Mouse (Mus musculus): ENCODE results near the gene Kirrel. TPM values are rescaled to one million over a fixed set of nuclear protein-coding genes. Genes with fewer than 3 reads are reported as not detected.

Gene Kirrel
- total and polyA plus RNA-seq, 3 experiments: not detected

GRCm38 (mm10) chr3:87067396-87067975 is 107.1 kb downstream of the Kirrel start:
- Histone ChIP-seq H3K9ac (ENCODE audit: insufficient read depth, low read depth) (no peak overlapping the region), H3K27me3 (replicated peaks) (peaks cover 2% of the 10 kb centered on the region), H3K79me2 (replicated peaks; ENCODE audit: control insufficient read depth, extremely low read depth, insufficient read depth, poor library complexity, severe bottlenecking) (no peaks in the 10 kb centered on the region), H3K4me3 (replicated peaks in 1 of 3; ENCODE audit: low read depth in 2 of 3, low read length in 2 of 3, poor library complexity in 1 of 3) (no peak overlapping the region), H3K4me2 (ENCODE audit: insufficient read depth, low read depth, poor library complexity, severe bottlenecking) (no peak overlapping the region), H3K27ac (ENCODE audit: insufficient read depth, low read depth) (no peak overlapping the region), H3K9me3 (replicated peaks; ENCODE audit: low read length) (no peaks in the 10 kb centered on the region), H3K36me3 (replicated peaks in 1 of 2; ENCODE audit: control insufficient read depth in 1 of 2, insufficient read depth in 1 of 2, low read length in 1 of 2) (no peaks in the 10 kb centered on the region), H3K4me1 (ENCODE audit: control insufficient read depth in 1 of 2, insufficient read depth in 2 of 2) (no peaks in the 10 kb centered on the region)
- dilution Hi-C loops (cut with MboI; ENCODE audit: extremely low pct_ligation_motif_present, extremely low pct_unique_long_range_greater_than_20kb, low sequenced_read_pairs) (no loop called here), in situ Hi-C loops (cut with MboI; ENCODE audit: low pct_ligation_motif_present, low pct_unique_long_range_greater_than_20kb, low sequenced_read_pairs) (no loop called here)
- DNase-seq (ENCODE audit: extremely low read depth): no peak
- TF ChIP-seq TCF12 (IDR thresholded peaks at IDR 0.05; ENCODE audit: low read depth, low read length) (no peak), ZC3H11A (IDR thresholded peaks at IDR 0.05; ENCODE audit: low read depth, low read length) (no peak), POLR2A (IDR thresholded peaks at IDR 0.05; ENCODE audit: low read depth, low read length) (no peak), CTCF (conservative IDR thresholded peaks at IDR 0.05 in 1 of 2, IDR thresholded peaks at IDR 0.05 in 1 of 2; ENCODE audit: low read depth in 2 of 2, low read length in 2 of 2) (no peak), ZMIZ1 (IDR thresholded peaks at IDR 0.05; ENCODE audit: low read depth, low read length) (no peak), ZKSCAN1 (IDR thresholded peaks at IDR 0.05; ENCODE audit: borderline replicate concordance, low read depth, low read length) (no peak), KAT2A (IDR thresholded peaks at IDR 0.05; ENCODE audit: insufficient replicate concordance, low read length) (no peak), GABPA (IDR thresholded peaks at IDR 0.05; ENCODE audit: insufficient replicate concordance, low read depth, low read length) (no peak), NRF1 (IDR thresholded peaks at IDR 0.05; ENCODE audit: low read depth, low read length) (no peak), PAX5 (IDR thresholded peaks at IDR 0.05; ENCODE audit: low read length) (no peak), EP300 (IDR thresholded peaks at IDR 0.05; ENCODE audit: low read length) (no peak), NELFE (IDR thresholded peaks at IDR 0.05; ENCODE audit: low read depth, low read length) (no peak), UBTF (IDR thresholded peaks at IDR 0.05; ENCODE audit: low read depth, low read length) (no peak), RCOR1 (conservative IDR thresholded peaks at IDR 0.05; ENCODE audit: low read depth, low read length) (no peak), CHD2 (IDR thresholded peaks at IDR 0.05; ENCODE audit: low read length) (no peak), MEF2A (IDR thresholded peaks at IDR 0.05; ENCODE audit: borderline replicate concordance, low read depth, low read length) (no peak)

- in situ Hi-C loops (cut with MboI; ENCODE audit: low pct_ligation_motif_present, low pct_unique_long_range_greater_than_20kb, low sequenced_read_pairs) (no loop called here), dilution Hi-C loops (cut with MboI; ENCODE audit: extremely low pct_ligation_motif_present, extremely low pct_unique_long_range_greater_than_20kb, low sequenced_read_pairs) (no loop called here)
- no peaks in the 10 kb centered on the region for H3K9me3 ChIP-seq (replicated peaks; ENCODE audit: low read length)
- no peak overlapping the region for H3K27ac ChIP-seq (ENCODE audit: insufficient read depth, low read depth)
- TF ChIP-seq CTCF (conservative IDR thresholded peaks at IDR 0.05 in 1 of 2, IDR thresholded peaks at IDR 0.05 in 1 of 2; ENCODE audit: low read depth in 2 of 2, low read length in 2 of 2): no peak
- TF ChIP-seq ZC3H11A (IDR thresholded peaks at IDR 0.05; ENCODE audit: low read depth, low read length): no peak
- no peak for TF ChIP-seq NRF1 (IDR thresholded peaks at IDR 0.05; ENCODE audit: low read depth, low read length)
- TF ChIP-seq GABPA (IDR thresholded peaks at IDR 0.05; ENCODE audit: insufficient replicate concordance, low read depth, low read length): no peak
- no peak for TF ChIP-seq BHLHE40 (IDR thresholded peaks at IDR 0.05; ENCODE audit: low read depth, low read length)
- no peak for TF ChIP-seq USF1 (IDR thresholded peaks at IDR 0.05; ENCODE audit: low read depth, low read length)
- no peak for TF ChIP-seq MAX (IDR thresholded peaks at IDR 0.05; ENCODE audit: low read length)
- TF ChIP-seq CHD2 (IDR thresholded peaks at IDR 0.05; ENCODE audit: low read length): no peak
- TF ChIP-seq ETS1 (conservative IDR thresholded peaks at IDR 0.05; ENCODE audit: low read depth, low read length): no peak
- TF ChIP-seq MAFK (IDR thresholded peaks at IDR 0.05; ENCODE audit: insufficient replicate concordance, low read length): no peak
- no peak for TF ChIP-seq KAT2A (IDR thresholded peaks at IDR 0.05; ENCODE audit: insufficient replicate concordance, low read length)
- no peak for TF ChIP-seq HCFC1 (IDR thresholded peaks at IDR 0.05; ENCODE audit: low read depth, low read length)
- TF ChIP-seq ELF1 (IDR thresholded peaks at IDR 0.05; ENCODE audit: low read depth, low read length): no peak
- TF ChIP-seq NELFE (IDR thresholded peaks at IDR 0.05; ENCODE audit: low read depth, low read length): no peak
- no peak for TF ChIP-seq MAZ (IDR thresholded peaks at IDR 0.05; ENCODE audit: low read depth, low read length)
- no peak for TF ChIP-seq USF2 (conservative IDR thresholded peaks at IDR 0.05; ENCODE audit: low read depth, low read length)
- TF ChIP-seq MYC (IDR thresholded peaks at IDR 0.05; ENCODE audit: low read depth, low read length): no peak
- TF ChIP-seq E2F4 (IDR thresholded peaks at IDR 0.05; ENCODE audit: insufficient replicate concordance, low read depth, low read length): no peak
- no peak for TF ChIP-seq CHD1 (IDR thresholded peaks at IDR 0.05; ENCODE audit: low read depth, low read length)
- H3K4me1 ChIP-seq (ENCODE audit: control insufficient read depth in 1 of 2, insufficient read depth in 2 of 2): no peaks in the 10 kb centered on the region
- no peaks in the 10 kb centered on the region for H3K36me3 ChIP-seq (replicated peaks in 1 of 2; ENCODE audit: control insufficient read depth in 1 of 2, insufficient read depth in 1 of 2, low read length in 1 of 2)
- H3K4me3 ChIP-seq (replicated peaks in 1 of 3; ENCODE audit: low read depth in 2 of 3, low read length in 2 of 3, poor library complexity in 1 of 3): no peak overlapping the region
- no peak for DNase-seq (ENCODE audit: extremely low read depth)
- H3K4me2 ChIP-seq (ENCODE audit: insufficient read depth, low read depth, poor library complexity, severe bottlenecking): no peak overlapping the region
- no peaks in the 10 kb centered on the region for H3K79me2 ChIP-seq (replicated peaks; ENCODE audit: control insufficient read depth, extremely low read depth, insufficient read depth, poor library complexity, severe bottlenecking)
- no peak overlapping the region for H3K9ac ChIP-seq (ENCODE audit: insufficient read depth, low read depth)
- H3K27me3 ChIP-seq (replicated peaks): peaks cover 2% of the 10 kb centered on the region
These were observed 120.6 kb downstream of the Kirrel start for GRCm38 (mm10) chr3:87053939-87054338.
